Mouse (Mus musculus) lung, postnatal 14 days (tissue): ENCODE measurements at regions not wholly inside any gene's neighbourhood (a gene's known extent, or its start where the extent isn't known, plus 50 kb on each side); places are given as distances from the start of the nearest gene placed in this dataset.

ENCODE experiments used
- DNase-seq: peaks from one replicate; pipeline ENCODE4 v3.0.0; 2021

- no peak for DNase-seq
These were observed 51.9 kb upstream of the Slco4a1 start for GRCm38 (mm10) chr2:180404168-180404567.

DNA sequence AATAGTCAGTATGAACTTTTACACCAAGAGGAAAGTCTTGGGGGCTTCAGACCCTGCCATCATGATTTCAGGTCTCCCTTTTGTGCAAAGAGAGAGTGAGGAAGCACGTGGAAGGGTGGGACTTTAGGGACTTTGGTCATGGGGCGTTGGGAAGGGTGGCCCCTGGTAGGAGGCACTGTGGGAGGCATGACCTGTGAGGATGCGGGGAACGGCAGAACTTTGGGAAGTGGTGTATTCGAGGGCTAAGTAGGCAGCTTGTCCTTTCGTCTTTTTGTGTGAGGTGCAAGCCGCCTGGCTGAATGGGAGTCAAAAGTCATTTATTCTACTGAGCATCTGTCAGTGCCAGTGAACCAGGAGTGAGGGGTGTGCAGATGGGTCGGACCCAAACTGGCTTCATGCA is 52.4 kb upstream of the Slco4a1 start:
- no peak for DNase-seq

DNA sequence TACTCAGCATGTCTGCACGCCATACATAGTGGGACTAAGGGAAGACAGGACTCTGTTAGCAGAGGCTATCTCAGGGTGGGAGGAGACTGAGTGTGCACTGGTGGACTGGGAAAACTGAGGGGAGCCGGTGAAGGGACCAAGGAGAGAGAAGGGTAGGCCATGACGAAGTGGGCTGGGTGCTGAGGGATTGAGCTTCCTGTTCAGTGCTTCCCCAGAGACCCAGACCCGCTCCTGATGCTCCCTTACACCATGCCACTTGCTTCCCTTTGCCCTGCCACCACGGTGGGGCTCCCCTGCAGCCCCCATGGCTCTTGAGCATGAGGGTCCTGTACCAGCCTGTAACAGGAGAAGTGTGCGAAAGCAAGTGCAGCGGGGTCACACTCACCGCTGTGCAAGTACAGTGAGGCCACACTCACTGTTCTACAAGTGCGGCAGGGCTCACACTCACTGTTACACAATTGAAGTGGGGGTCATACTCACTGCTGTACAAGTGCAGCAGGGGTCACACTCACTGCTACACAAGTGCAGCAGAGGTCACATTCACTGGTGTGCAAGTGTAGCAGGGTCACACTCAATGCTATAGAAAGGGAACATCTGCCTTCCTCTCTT is 53.1 kb upstream of the Slco4a1 start:
- DNase-seq, result no peak

GRCm38 (mm10) chr2:180402433-180402832 is 53.6 kb upstream of the Slco4a1 start:
- DNase-seq, result no peak

DNA sequence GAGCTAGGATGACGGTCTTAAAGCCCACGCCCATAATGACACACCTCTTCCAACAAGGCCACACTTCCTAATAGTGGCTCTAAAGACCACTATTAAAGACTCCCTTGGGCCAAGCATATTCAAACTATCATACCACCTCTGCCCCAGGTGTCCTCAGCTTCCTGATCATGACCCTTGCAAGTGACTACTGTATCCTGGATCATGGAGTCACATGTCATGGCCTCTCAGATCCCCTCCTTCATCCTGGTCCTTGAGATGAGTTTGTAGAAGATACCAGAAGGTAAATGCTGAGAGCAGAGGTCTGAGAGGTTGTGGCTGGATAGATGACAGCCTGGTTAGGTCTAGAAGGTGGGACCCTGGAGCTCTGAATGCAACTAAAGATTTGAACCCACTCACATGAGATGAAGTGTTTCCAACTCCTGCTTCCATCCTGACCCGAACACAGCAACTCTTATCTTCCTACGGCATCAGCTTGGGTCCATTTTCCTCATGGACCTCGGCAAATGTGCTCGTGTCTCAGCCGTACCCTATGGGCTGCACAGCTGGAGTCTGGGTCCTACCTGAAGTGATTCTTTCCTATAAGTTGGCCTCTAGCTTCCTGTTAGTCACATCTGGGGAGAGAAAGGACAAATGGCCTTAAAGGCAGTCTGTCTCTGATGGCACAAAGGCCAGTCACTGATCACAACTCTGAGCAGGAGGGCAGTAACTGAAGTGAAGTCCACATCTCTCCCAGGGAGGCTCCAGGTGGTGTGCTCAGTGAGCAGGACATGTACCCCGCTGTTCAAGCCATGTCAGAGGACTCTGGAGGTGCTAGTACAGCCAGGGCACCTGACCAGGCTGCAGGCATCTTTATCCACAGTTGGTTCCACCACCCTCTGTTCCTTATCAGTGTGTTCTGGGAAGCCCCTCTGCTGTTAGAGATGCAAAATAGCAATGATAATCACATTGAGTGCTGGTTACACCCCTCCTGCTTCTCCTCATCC is 54.3 kb upstream of the Slco4a1 start:
- no peak for DNase-seq

DNA sequence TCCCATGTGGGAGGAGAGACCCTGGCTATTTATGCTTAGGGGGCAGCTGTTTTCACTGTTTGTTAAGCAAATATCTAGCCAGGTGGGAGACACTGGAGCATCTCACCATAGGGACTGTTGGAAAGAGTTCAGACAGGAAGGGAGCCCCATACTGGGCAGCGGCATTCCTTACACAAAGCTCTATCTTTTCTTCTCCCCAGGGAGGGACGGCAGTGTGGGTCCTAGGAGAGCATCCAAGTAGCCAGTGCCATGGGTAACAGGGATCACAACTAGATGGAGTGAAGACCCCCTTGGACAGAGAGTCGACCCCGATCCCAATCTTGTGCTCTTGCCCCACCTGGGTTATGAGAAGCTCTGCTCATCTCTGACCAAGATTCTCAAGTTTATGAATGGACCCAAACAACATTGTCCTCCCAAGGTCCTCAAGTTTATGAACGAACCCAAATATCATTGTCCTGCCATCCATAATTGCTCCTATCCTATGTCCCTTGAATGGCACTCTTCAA is 55.5 kb upstream of the Slco4a1 start:
- no peak for DNase-seq

DNA sequence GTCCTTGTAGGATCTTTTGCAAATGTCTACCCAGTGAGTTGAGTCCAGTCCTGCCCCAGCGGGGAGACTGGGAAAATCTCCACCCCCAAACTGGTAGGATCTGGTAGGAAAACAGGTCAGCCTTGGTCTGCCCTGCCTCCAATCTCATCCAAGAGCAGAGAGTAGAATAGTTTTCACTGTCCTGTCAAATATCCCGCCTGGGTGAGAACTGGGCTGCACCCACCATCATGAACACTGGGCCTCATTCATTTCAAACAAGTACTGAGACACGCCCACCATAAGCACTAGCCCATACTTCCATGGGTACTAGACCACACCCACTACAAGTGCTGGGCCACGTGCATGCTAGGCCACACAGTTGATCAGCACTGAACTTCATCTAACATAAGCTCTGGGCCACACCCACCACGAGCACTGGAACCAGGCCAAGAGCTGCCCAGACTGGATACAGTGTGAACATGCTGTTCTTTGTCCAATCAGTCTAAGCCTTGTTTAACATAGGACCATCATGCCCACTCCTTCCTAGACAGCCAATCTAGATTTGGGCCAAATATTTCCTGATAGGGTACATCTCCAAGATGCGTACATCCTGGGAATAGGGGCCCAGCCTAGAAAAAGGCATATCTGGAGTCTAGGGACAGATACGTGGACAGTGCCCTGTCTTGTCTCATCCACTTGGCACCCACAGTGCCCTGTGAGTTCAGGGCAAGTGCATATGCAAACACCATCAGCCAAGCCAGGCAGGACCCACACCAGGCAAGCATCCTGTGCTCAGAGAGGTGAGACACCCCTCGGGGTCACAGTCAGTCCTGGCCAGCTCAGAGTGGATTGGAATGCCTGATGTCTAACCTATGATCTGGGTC is 56.2 kb upstream of the Slco4a1 start:
- DNase-seq, result peak; percentile 9

DNA sequence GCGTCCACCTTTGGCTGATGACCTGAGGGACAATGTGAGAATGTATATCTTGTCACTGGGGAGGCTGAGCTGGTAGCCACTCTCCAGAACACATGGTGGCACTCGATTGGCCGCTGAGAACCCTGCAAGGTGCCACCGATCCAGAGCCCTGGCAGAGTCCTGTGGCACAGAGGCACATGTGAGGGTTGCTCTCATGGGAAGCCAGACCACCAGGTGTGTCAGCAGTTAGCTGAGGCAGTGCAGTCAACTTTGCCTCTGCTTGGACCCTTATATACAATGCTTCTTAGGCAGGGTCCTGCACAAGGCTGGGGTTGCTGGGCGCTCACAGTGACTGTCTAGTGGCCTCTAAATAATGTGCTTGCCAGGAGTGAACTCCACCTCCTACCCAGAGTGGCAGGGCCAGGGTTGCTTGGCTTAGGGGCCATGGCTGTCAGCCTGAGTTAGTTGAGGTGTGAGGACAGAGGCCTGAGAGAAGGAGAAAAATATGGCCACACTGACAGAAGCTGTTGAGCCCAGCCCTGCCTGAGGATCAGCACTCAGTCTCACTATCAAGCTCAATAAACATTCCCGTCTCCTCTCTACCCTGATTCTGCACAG is 57.1 kb upstream of the Slco4a1 start:
- DNase-seq, result no peak

DNA sequence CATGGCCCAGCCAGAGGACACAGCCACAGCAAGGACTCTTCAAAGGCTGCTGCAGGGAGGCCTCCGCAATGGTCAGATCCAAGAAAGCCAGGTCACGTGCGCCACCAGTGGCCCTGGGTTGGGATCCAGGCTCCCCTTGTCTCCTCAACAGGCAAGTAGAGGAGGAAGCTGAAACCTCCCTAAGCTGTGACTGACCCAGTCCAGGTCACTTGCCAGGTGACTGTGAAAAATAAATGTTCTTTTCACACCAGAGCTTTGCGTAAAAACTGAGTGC is 57.6 kb upstream of the Slco4a1 start:
- DNase-seq, result no peak

DNA sequence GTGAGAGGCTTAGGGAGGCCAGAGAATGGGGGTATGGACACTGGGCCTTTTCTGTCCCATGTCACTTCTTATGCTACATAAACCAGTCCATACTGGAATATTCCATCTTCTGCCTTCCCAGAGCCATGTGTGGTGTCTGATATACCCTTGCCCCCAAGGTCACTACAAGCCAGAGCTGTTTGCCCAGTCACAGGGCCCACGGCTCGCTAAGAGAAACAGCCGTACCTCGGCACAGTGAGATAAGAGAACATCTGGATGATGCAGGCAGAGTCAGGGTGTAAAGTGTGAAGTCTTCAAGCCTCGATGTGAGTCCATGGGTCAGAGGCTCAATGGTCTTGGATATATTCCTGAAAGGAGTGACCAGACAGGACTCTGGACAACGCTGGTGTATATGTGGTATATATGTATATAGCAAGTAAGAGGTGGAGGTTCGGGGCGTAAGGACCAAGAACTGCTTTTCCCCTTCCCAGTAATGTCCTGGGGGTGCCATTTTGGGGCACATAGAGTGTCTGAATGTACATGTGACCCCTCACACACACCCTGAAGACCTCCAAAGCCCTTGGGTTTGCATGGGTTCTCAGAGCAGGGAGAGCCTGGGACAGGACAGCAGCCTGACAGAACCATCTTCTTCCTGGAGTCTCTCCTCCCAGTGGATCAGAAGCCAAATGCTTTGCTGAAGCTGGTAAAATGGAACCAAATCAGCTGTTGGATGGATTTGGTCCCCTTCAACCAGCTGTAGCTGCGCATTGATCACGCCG is 58.1 kb upstream of the Slco4a1 start:
- DNase-seq, result no peak

- no peak for DNase-seq
These were observed 59.2 kb upstream of the Slco4a1 start for GRCm38 (mm10) chr2:180396664-180397377.

DNA sequence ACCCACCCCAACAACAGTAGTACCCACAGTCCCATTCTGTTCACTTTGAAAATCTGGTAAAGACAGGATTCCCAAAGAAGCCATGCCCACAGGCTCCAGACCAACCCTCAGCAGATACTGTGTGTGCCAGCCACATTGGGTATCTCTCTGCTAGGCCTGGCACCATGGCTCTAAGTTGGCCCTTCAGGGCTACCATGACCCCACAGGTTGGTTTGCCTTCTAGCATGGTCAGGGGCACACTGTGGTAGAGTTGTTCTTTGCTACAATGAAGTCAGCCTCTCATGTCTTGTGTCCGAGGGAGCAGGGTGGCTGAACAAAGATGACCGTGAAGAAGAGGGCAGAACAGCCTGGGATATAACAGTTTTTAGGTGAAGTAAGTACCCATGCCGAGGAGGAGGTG is 59.8 kb upstream of the Slco4a1 start:
- no peak for DNase-seq

GRCm38 (mm10) chr2:180395279-180396034 is 60.6 kb upstream of the Slco4a1 start:
- DNase-seq, result no peak

- DNase-seq, result no peak
These were observed 58.6 kb upstream of the Gata5 start for GRCm38 (mm10) chr2:180392846-180393700.

DNA sequence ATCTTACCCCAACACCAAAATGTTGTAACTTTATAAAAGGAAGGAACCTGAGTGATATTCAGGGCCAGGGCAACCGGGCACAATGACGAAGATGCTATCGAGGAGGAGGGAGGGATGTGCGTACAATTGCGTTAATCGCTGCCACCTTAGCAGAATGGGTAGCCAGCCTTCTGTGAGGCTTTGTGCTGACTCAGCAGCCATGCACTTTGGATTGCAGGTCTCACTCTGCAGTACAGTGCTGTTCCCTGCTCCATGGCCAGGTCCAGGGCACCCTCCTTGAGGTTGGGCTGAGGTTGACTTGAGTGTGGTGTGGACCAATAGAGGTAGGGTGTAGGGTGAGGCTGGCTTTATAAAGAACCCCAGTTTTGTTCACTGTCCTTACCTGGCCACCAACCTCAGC is 57.8 kb upstream of the Gata5 start:
- no peak for DNase-seq

DNA sequence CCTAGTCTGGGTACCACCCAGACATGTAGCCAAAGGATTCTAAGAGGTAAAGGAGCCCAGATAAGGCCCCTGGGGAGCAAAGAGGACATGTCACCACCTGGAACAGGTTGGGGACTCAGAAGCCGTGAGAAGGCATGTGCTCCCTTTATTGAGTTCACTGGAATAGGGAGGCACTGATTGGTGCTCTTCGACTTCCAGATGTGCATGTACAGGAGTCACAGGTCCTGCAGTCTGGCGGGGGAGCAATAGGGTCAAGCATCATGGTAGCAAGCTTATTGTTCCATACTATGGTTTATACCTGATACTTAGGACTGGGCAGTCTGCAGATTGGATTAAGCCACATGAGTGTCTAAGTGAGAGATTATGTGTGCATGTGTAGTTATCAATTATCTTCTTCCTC is 56.9 kb upstream of the Gata5 start:
- DNase-seq, result no peak

GRCm38 (mm10) chr2:180390216-180390996 is 55.9 kb upstream of the Gata5 start:
- DNase-seq, result no peak

- DNase-seq, result no peak
These were observed 55.0 kb upstream of the Gata5 start for GRCm38 (mm10) chr2:180389486-180389885.

- DNase-seq, result no peak
These were observed 54.5 kb upstream of the Gata5 start for GRCm38 (mm10) chr2:180389013-180389412.
